Mouse (Mus musculus) cortical plate, adult 2 months (tissue): ENCODE measurements around the gene Dimt1.

Source experiments
- CTCF ChIP-seq: fragments of 200-500 bp; IDR thresholded peaks from 2 replicates; pipeline ENCODE4 v1.5.1; 2011; ENCODE audit warnings: mild to moderate bottlenecking, control low read depth, low read length; ENCODE audit not compliant: insufficient read depth; ENCODE audit errors: extremely low read depth
- POLR2A ChIP-seq: fragments of 200-500 bp; IDR thresholded peaks from 2 replicates; pipeline ENCODE4 v1.6.1; 2011; ENCODE audit warnings: mild to moderate bottlenecking, low read length, control low read depth; ENCODE audit not compliant: insufficient read depth; ENCODE audit errors: extremely low read depth

GRCm38 (mm10) chr13:106945518-106945917 is 1.4 kb upstream of the Dimt1 start:
- TF ChIP-seq POLR2A (no peak), CTCF (no peak)
